Mouse (Mus musculus) hindbrain, embryonic 14.5 days (tissue): Measurements from ENCODE around the gene Reps2. TPM values are rescaled to one million over a fixed set of nuclear protein-coding genes. Genes with fewer than 3 reads are reported as not detected.

Source experiments
- ATAC-seq: fragments of 200-750 bp; cut with Nextera tagmentation; 2 replicates; pipeline ENCODE4 v1.8.0; 2017; ENCODE audit warnings: moderate number of reproducible peaks, mild to moderate bottlenecking, moderate TSS enrichment, moderate library complexity; ENCODE audit not compliant: low FRiP score
- DNase-seq: peaks from one replicate; pipeline ENCODE4 v3.0.0-alpha.2; 2015; ENCODE audit warnings: low spot score
- H3K27ac ChIP-seq: fragments of 300-500 bp; sonication (generic); 2 replicates; pipeline ENCODE4 v1.5.1; 2014; ENCODE audit warnings: mild to moderate bottlenecking, moderate library complexity
- H3K27me3 ChIP-seq: fragments of 300-500 bp; sonication (generic); 2 replicates; pipeline ENCODE4 v1.6.1; 2014; ENCODE audit warnings: mild to moderate bottlenecking, low read length, mixed read lengths; ENCODE audit not compliant: control insufficient read depth, insufficient read depth
- H3K36me3 ChIP-seq: fragments of 300-500 bp; sonication (generic); replicated peaks from 2 replicates; pipeline ENCODE4 v1.6.1; 2014; ENCODE audit not compliant: control insufficient read depth, insufficient read depth
- H3K4me1 ChIP-seq: fragments of 300-500 bp; sonication (generic); replicated peaks from 2 replicates; pipeline ENCODE4 v1.6.1; 2014; ENCODE audit warnings: antibody characterized with exemption, low read length, mixed read lengths; ENCODE audit not compliant: control insufficient read depth, insufficient read depth
- H3K4me2 ChIP-seq: fragments of 300-500 bp; sonication (generic); replicated peaks from 2 replicates; pipeline ENCODE4 v1.6.1; 2014; ENCODE audit warnings: mild to moderate bottlenecking, moderate library complexity
- H3K4me3 ChIP-seq: fragments of 300-500 bp; sonication (generic); replicated peaks from 2 replicates; pipeline ENCODE4 v1.5.1; 2014; ENCODE audit warnings: mild to moderate bottlenecking, low read length
- H3K9ac ChIP-seq: fragments of 300-500 bp; sonication (generic); 2 replicates; pipeline ENCODE4 v1.6.1; 2014
- H3K9me3 ChIP-seq: fragments of 300-500 bp; sonication (generic); 2 replicates; pipeline ENCODE4 v1.6.1; 2016; ENCODE audit warnings: low read length; ENCODE audit not compliant: control insufficient read depth
- WGBS: fragments of 180-500 bp; shearing (Covaris S2); extraction: QIAGEN DNeasy Blood & Tissue Kit; methylation state at CpG from one replicate; pipeline ENCODE4 v1.1.7; 2014; 5-methylcytosine and 5-hydroxymethylcytosine counted together
- polyA plus RNA-seq: library from polyadenylated mRNA; unstranded; fragments of >200 nt; fragmentation: Nextera tagmentation; extraction: Ambion mirVana; gene quantifications from 2 replicates; pipeline ENCODE4 v1.2.1, GENCODE M21; 2014

The Reps2 gene
- polyA plus RNA-seq, 1 experiment from 2014 or later: 3.7 TPM

GRCm38 (mm10) chrX:162470213-162470612 is 173.2 kb downstream of the Reps2 start:
- Histone ChIP-seq H3K4me3 (no peak overlapping the region), H3K27ac (no peak overlapping the region), H3K9ac (no peak overlapping the region), H3K4me2 (no peak overlapping the region), H3K4me1 (no peaks in the 10 kb centered on the region), H3K27me3 (peaks cover 28% of the 10 kb centered on the region), H3K9me3 (no peaks in the 10 kb centered on the region), H3K36me3 (no peaks in the 10 kb centered on the region)
- 79% methylated on average over 3 of the region's 3 CpGs for WGBS
- DNase-seq: no peak
- no peak for ATAC-seq

- peaks cover 8% of the 10 kb centered on the region; the same call in 1 of the 2 replicates for H3K27me3 ChIP-seq
- H3K36me3 ChIP-seq: no peaks in the 10 kb centered on the region
- H3K27ac ChIP-seq: no peak overlapping the region
- H3K9ac ChIP-seq: no peak overlapping the region
- ATAC-seq: no peak
- H3K4me3 ChIP-seq: no peak overlapping the region
- DNase-seq: no peak
- no peak overlapping the region for H3K4me2 ChIP-seq
- no peaks in the 10 kb centered on the region for H3K4me1 ChIP-seq
- H3K9me3 ChIP-seq: no peaks in the 10 kb centered on the region
- 70% methylated on average over 5 of the region's 5 CpGs for WGBS
Observed at GRCm38 (mm10) chrX:162462156-162462555, 181.3 kb downstream of the Reps2 start.

- DNase-seq (no peak), ATAC-seq (no peak)
- Histone ChIP-seq H3K36me3 (no peaks in the 10 kb centered on the region), H3K4me1 (no peaks in the 10 kb centered on the region), H3K27ac (no peak overlapping the region), H3K27me3 (peaks cover 12% of the 10 kb centered on the region), H3K4me2 (no peak overlapping the region), H3K4me3 (no peak overlapping the region), H3K9me3 (no peaks in the 10 kb centered on the region), H3K9ac (no peak overlapping the region)
- 86% methylated on average over 1 of the region's 1 CpGs for WGBS
Observed at GRCm38 (mm10) chrX:162456445-162456844, 187.0 kb downstream of the Reps2 start.

GRCm38 (mm10) chrX:162455364-162455763 is 188.1 kb downstream of the Reps2 start:
- H3K9ac ChIP-seq: no peak overlapping the region
- 81% methylated on average over 1 of the region's 1 CpGs for WGBS

GRCm38 (mm10) chrX:162453821-162454402 is 189.5 kb downstream of the Reps2 start:
- Histone ChIP-seq H3K27ac (no peak overlapping the region), H3K27me3 (peaks cover 9% of the 10 kb centered on the region), H3K36me3 (no peaks in the 10 kb centered on the region), H3K4me2 (no peak overlapping the region), H3K9me3 (no peaks in the 10 kb centered on the region), H3K4me3 (no peak overlapping the region), H3K9ac (no peak overlapping the region), H3K4me1 (no peaks in the 10 kb centered on the region)
- DNase-seq (peak; percentile 25), ATAC-seq (no peak)
- WGBS: 63% methylated on average over 7 of the region's 7 CpGs

More at GRCm38 (mm10) chrX:162455364-162455763, 188.1 kb downstream of the Reps2 start:
- Histone ChIP-seq H3K36me3 (no peaks in the 10 kb centered on the region), H3K9me3 (no peaks in the 10 kb centered on the region), H3K27me3 (peaks cover 9% of the 10 kb centered on the region), H3K4me1 (no peaks in the 10 kb centered on the region), H3K27ac (no peak overlapping the region), H3K4me2 (no peak overlapping the region), H3K4me3 (no peak overlapping the region)
- DNase-seq (no peak), ATAC-seq (no peak)

GRCm38 (mm10) chrX:162452642-162453041 is 190.8 kb downstream of the Reps2 start:
- H3K36me3 ChIP-seq: no peaks in the 10 kb centered on the region
- H3K4me1 ChIP-seq: no peaks in the 10 kb centered on the region
- H3K4me2 ChIP-seq: no peak overlapping the region
- DNase-seq (no peak), ATAC-seq (no peak)
- H3K9me3 ChIP-seq: no peaks in the 10 kb centered on the region
- H3K27ac ChIP-seq: no peak overlapping the region
- H3K27me3 ChIP-seq: peaks cover 9% of the 10 kb centered on the region
- H3K4me3 ChIP-seq: no peak overlapping the region
- no peak overlapping the region for H3K9ac ChIP-seq

- H3K27me3 ChIP-seq: peaks cover 14% of the 10 kb centered on the region
- no peaks in the 10 kb centered on the region for H3K36me3 ChIP-seq
- H3K4me2 ChIP-seq: no peak overlapping the region
- WGBS: 70% methylated on average over 6 of the region's 6 CpGs
- no peak overlapping the region for H3K4me3 ChIP-seq
- H3K9me3 ChIP-seq: 0 out of 2 replicates have a peak, but pooled peaks cover 3% of the 10 kb centered on the region
- no peaks in the 10 kb centered on the region for H3K4me1 ChIP-seq
- ATAC-seq (no peak), DNase-seq (no peak)
- H3K9ac ChIP-seq: no peak overlapping the region
- no peak overlapping the region for H3K27ac ChIP-seq
Observed at GRCm38 (mm10) chrX:162447974-162448373, 195.5 kb downstream of the Reps2 start.

- H3K27me3 ChIP-seq: peaks cover 9% of the 10 kb centered on the region
- no peak overlapping the region for H3K27ac ChIP-seq
- 0 out of 2 replicates have a peak, but pooled peaks cover 3% of the 10 kb centered on the region for H3K9me3 ChIP-seq
- H3K4me2 ChIP-seq: no peak overlapping the region
- no peak overlapping the region for H3K4me3 ChIP-seq
- 89% methylated on average over 2 of the region's 2 CpGs for WGBS
- H3K9ac ChIP-seq: no peak overlapping the region
- ATAC-seq: no peak
- no peaks in the 10 kb centered on the region for H3K4me1 ChIP-seq
- H3K36me3 ChIP-seq: no peaks in the 10 kb centered on the region
- DNase-seq: no peak
Observed at GRCm38 (mm10) chrX:162446678-162447318, 196.7 kb downstream of the Reps2 start.

- ATAC-seq (no peak), DNase-seq (no peak)
- no peaks in the 10 kb centered on the region for H3K4me1 ChIP-seq
- peaks cover 13% of the 10 kb centered on the region; the same call in 1 of the 2 replicates for H3K27me3 ChIP-seq
- H3K36me3 ChIP-seq: no peaks in the 10 kb centered on the region
- no peak overlapping the region for H3K9ac ChIP-seq
- H3K27ac ChIP-seq: no peak overlapping the region
- H3K4me3 ChIP-seq: no peak overlapping the region
- H3K4me2 ChIP-seq: no peak overlapping the region
- 0 out of 2 replicates have a peak, but pooled peaks cover 3% of the 10 kb centered on the region for H3K9me3 ChIP-seq
- 88% methylated on average over 1 of the region's 1 CpGs for WGBS
Observed at GRCm38 (mm10) chrX:162443387-162443786, 200.1 kb downstream of the Reps2 start.
